Mouse (Mus musculus) stomach, postnatal 0 days (tissue): ENCODE data around the gene Adcy2.

Experiments used
- CTCF ChIP-seq: IDR thresholded peaks from 2 replicates; pipeline ENCODE4 v1.5.1; 2016; ENCODE audit warnings: antibody characterized with exemption, low read depth, mild to moderate bottlenecking, moderate library complexity
- EP300 ChIP-seq: optimal IDR thresholded peaks from 2 replicates; pipeline ENCODE3; 2016; ENCODE audit warnings: antibody characterized with exemption

GRCm38 (mm10) chr13:68959406-68959805, 39.9 kb downstream of the Adcy2 start:
- TF ChIP-seq CTCF = no peak
- no peak for TF ChIP-seq EP300
